Mouse (Mus musculus) ES-E14 (cell line): Measurements from ENCODE around the gene Dnm2. TPM values are rescaled to one million over a fixed set of nuclear protein-coding genes. Genes with fewer than 3 reads are reported as not detected.
A peak's percentile ranks its signal among the peaks of the same experiment; 100 is the strongest.

Experiments used
- DNase-seq: peaks from one replicate; pipeline ENCODE4 v3.0.0-alpha.2; 2013; ENCODE audit warnings: low read depth, low spot score
- H3K27ac ChIP-seq: 2 replicates; pipeline ENCODE4 v1.5.1; 2012; ENCODE audit warnings: low read depth, mild to moderate bottlenecking, low read length, moderate library complexity, mixed read lengths; ENCODE audit not compliant: poor library complexity, insufficient read depth, severe bottlenecking
- H3K36me3 ChIP-seq: 2 replicates; pipeline ENCODE4 v1.6.1; 2012; ENCODE audit warnings: mild to moderate bottlenecking, low read length, moderate library complexity, mixed read lengths; ENCODE audit not compliant: control insufficient read depth, poor library complexity, insufficient read depth, severe bottlenecking
- H3K4me1 ChIP-seq, 2 experiments: fragments of 150-350 bp in 1 of 2; sonication (generic) in 1 of 2; 2 replicates each; pipeline ENCODE4 v1.6.1; 2012; ENCODE audit warnings: low read length in 2 of 2, mild to moderate bottlenecking in 1 of 2, mixed read lengths in 1 of 2; ENCODE audit not compliant: control insufficient read depth in 2 of 2, insufficient read depth in 2 of 2, poor library complexity in 1 of 2
- H3K4me3 ChIP-seq, 2 experiments: fragments of 150-350 bp in 1 of 2; sonication (generic) in 1 of 2; 2 replicates each; pipeline ENCODE4 v1.5.1; 2012; ENCODE audit warnings: low read length in 2 of 2, low read depth in 1 of 2, mild to moderate bottlenecking in 1 of 2, mixed read lengths in 1 of 2; ENCODE audit not compliant: insufficient read depth in 1 of 2, poor library complexity in 1 of 2, severe bottlenecking in 1 of 2
- H3K9ac ChIP-seq: 2 replicates; pipeline ENCODE4 v1.6.1; 2012; ENCODE audit warnings: low read depth, mild to moderate bottlenecking, low read length, mixed read lengths; ENCODE audit not compliant: poor library complexity, insufficient read depth, severe bottlenecking
- H3K9me3 ChIP-seq: fragments of 150-350 bp; sonication (generic); 2 replicates; pipeline ENCODE4 v1.6.1; 2012; ENCODE audit warnings: low read depth, mild to moderate bottlenecking, low read length; ENCODE audit not compliant: control insufficient read depth, insufficient read depth
- CHD2 ChIP-seq: IDR thresholded peaks from 2 replicates; pipeline ENCODE4 v1.6.1; 2014; ENCODE audit warnings: mild to moderate bottlenecking, low read depth, low read length, inconsistent platforms
- HCFC1 ChIP-seq: IDR thresholded peaks from 2 replicates; pipeline ENCODE4 v1.6.1; 2012; ENCODE audit warnings: low read length, inconsistent platforms, borderline replicate concordance; ENCODE audit not compliant: insufficient read depth
- MAFK ChIP-seq: IDR thresholded peaks from 2 replicates; pipeline ENCODE4 v1.6.1; 2014; ENCODE audit warnings: mild to moderate bottlenecking, low read depth, low read length, inconsistent platforms; ENCODE audit not compliant: insufficient read depth
- ZC3H11A ChIP-seq: IDR thresholded peaks from 2 replicates; pipeline ENCODE4 v1.6.1; 2012; ENCODE audit warnings: low read depth, mild to moderate bottlenecking, inconsistent platforms, low read length, borderline replicate concordance
- ZNF384 ChIP-seq: IDR thresholded peaks from 2 replicates; pipeline ENCODE4 v1.6.1; 2012; ENCODE audit warnings: low read depth, low read length, inconsistent platforms
- in situ Hi-C, 2 experiments: fragments of 600-800 bp; cut with MboI; formaldehyde crosslinking; loops; one replicate each; pipeline ENCODE4 v1.15.1; 2025; ENCODE audit warnings: low sequenced_read_pairs in 2 of 2, inconsistent platforms in 1 of 2; ENCODE audit not compliant: unreplicated experiment in 2 of 2
- total RNA-seq: library from RNA; depleted of rRNA; stranded (reverse); fragments of 300-350 nt; gene quantifications from 2 replicates; pipeline ENCODE4 v1.2.3, GENCODE M21; 2012

Dnm2 gene
- total RNA-seq, 1 experiment = 69.6 TPM

GRCm38 (mm10) chr9:21456930-21457634, 32.4 kb downstream of the Dnm2 start:
- Histone ChIP-seq H3K4me1 (peaks cover 12 to 32% of the 10 kb centered on the region in 2 experiments; a peak in 3 of 4 replicates), H3K9ac (peak overlapping the region; percentile 30; the same call in 1 of the 2 replicates), H3K27ac (peak overlapping the region; percentile 95), H3K36me3 (peaks cover 5% of the 10 kb centered on the region; the same call in 1 of the 2 replicates), H3K4me3 (peak overlapping the region; percentile 18 to 31; a peak in 2 of 4 replicates), H3K9me3 (no peaks in the 10 kb centered on the region)
- peak; percentile 45 for DNase-seq
- in situ Hi-C loops = no loop called here
- TF ChIP-seq HCFC1 = no peak
- no peak for TF ChIP-seq ZC3H11A
- no peak for TF ChIP-seq CHD2
- TF ChIP-seq MAFK = no peak
- no peak for TF ChIP-seq ZNF384

GRCm38 (mm10) chr9:21458821-21459220, 34.1 kb downstream of the Dnm2 start:
- H3K4me3 ChIP-seq = no peak overlapping the region
- H3K9me3 ChIP-seq = no peaks in the 10 kb centered on the region
- peaks cover 5% of the 10 kb centered on the region; the same call in 1 of the 2 replicates for H3K36me3 ChIP-seq
- H3K9ac ChIP-seq = no peak overlapping the region
- H3K27ac ChIP-seq = no peak overlapping the region; the same call in 1 of the 2 replicates
- in situ Hi-C loops = no loop called here
- no peak for DNase-seq
- peaks cover 15 to 39% of the 10 kb centered on the region in 2 experiments for H3K4me1 ChIP-seq
- no peak for TF ChIP-seq CHD2
- no peak for TF ChIP-seq MAFK
- no peak for TF ChIP-seq ZC3H11A
- no peak for TF ChIP-seq HCFC1
- TF ChIP-seq ZNF384 = no peak

GRCm38 (mm10) chr9:21460400-21460940, 35.8 kb downstream of the Dnm2 start:
- peaks cover 8% of the 10 kb centered on the region; the same call in 1 of the 2 replicates for H3K36me3 ChIP-seq
- H3K4me1 ChIP-seq = peaks cover 10 to 34% of the 10 kb centered on the region in 2 experiments
- H3K4me3 ChIP-seq = no peak overlapping the region
- TF ChIP-seq CHD2 (no peak), MAFK (no peak), HCFC1 (no peak), ZC3H11A (no peak), ZNF384 (no peak)
- H3K27ac ChIP-seq = no peak overlapping the region
- in situ Hi-C loops = no loop called here
- DNase-seq = no peak
- no peaks in the 10 kb centered on the region for H3K9me3 ChIP-seq
- no peak overlapping the region for H3K9ac ChIP-seq

GRCm38 (mm10) chr9:21463138-21463590, 38.5 kb downstream of the Dnm2 start:
- Histone ChIP-seq H3K9ac (no peak overlapping the region), H3K4me1 (peaks cover 6 to 32% of the 10 kb centered on the region in 2 experiments), H3K9me3 (no peaks in the 10 kb centered on the region), H3K4me3 (no peak overlapping the region), H3K36me3 (peaks cover 22% of the 10 kb centered on the region), H3K27ac (no peak overlapping the region)
- DNase-seq = no peak
- in situ Hi-C loops = no loop called here
- TF ChIP-seq ZC3H11A (no peak), MAFK (0 out of 2 replicates have a peak, but pooled peaks have one; percentile 8), ZNF384 (no peak), HCFC1 (no peak), CHD2 (no peak)
